23 mouse cellular contexts compared by ENCODE assay signal in genomic region chr14:61529533-61529932, GRCm38 (mm10). TPM values are rescaled to one million over a fixed set of nuclear protein-coding genes. Genes with fewer than 3 reads are reported as not detected.
DNase-seq lines count a peak whose midpoint lies in the region; ATAC-seq and TF ChIP-seq lines count a peak whose summit lies in the region.
"Had no signal": no experiment of that assay in that cellular context is flagged by ENCODE, and none has a peak within 500 bp of the region (broad histone marks: within the 10 kb centered on the region; RNA-seq: fewer than 3 reads in every experiment).

No protein-coding gene starts in this region.

- no peak for TF ChIP-seq CTCF in MEL (IDR thresholded peaks at IDR 0.05 in 2 of 3, conservative IDR thresholded peaks at IDR 0.05 in 1 of 3; ENCODE audit: control insufficient read depth in 1 of 3, insufficient read depth in 1 of 3, low read depth in 2 of 3, low read length in 3 of 3, poor library complexity in 1 of 3, severe bottlenecking in 1 of 3)
- TF ChIP-seq CTCF in liver, postnatal 0 days (IDR thresholded peaks at IDR 0.05; ENCODE audit: low read depth): no peak

- H3K9me3 ChIP-seq in heart, embryonic 10.5 days: no peaks in the 10 kb centered on the region
- H3K9me3 ChIP-seq in MEL (replicated peaks; ENCODE audit: insufficient read depth, low read length): no peaks in the 10 kb centered on the region
- H3K9me3 ChIP-seq in liver, postnatal 0 days (ENCODE audit: low read length): no peaks in the 10 kb centered on the region
- H3K9me3 ChIP-seq in midbrain, embryonic 16.5 days (replicated peaks; ENCODE audit: control insufficient read depth, low read length, poor library complexity, severe bottlenecking): no peaks in the 10 kb centered on the region
- H3K9me3 ChIP-seq: embryonic facial prominence, embryonic 15.5 days; limb, embryonic 10.5 days; neural tube, embryonic 13.5 days had no signal

- no peak for ATAC-seq in liver, postnatal 0 days
- ATAC-seq in midbrain, embryonic 16.5 days: no peak
- no peak for ATAC-seq in inflammation-experienced regulatory T-cells, adult 6 months
- ATAC-seq: activated CD4-positive, CD25-positive, alpha-beta regulatory T cell, adult 4 months; Patski had no signal

- H3K4me1 ChIP-seq in heart, embryonic 10.5 days: peaks cover 7% of the 10 kb centered on the region
- H3K4me1 ChIP-seq in MEL (ENCODE audit: control insufficient read depth in 1 of 2, insufficient read depth in 2 of 2, low read length in 2 of 2): peaks cover 0 to 18% of the 10 kb centered on the region in 2 experiments; a peak in 3 of 4 replicates
- H3K4me1 ChIP-seq in liver, postnatal 0 days (ENCODE audit: insufficient read depth): no peaks in the 10 kb centered on the region
- H3K4me1 ChIP-seq in midbrain, embryonic 16.5 days (ENCODE audit: control insufficient read depth, insufficient read depth, low read length): no peaks in the 10 kb centered on the region
- H3K4me1 ChIP-seq: embryonic facial prominence, embryonic 15.5 days; limb, embryonic 10.5 days; neural tube, embryonic 13.5 days had no signal

- H3K4me3 ChIP-seq in heart, embryonic 10.5 days: no peak overlapping the region
- no peak overlapping the region for H3K4me3 ChIP-seq in MEL (ENCODE audit: control insufficient read depth in 1 of 2, insufficient read depth in 1 of 2, low read depth in 2 of 2, low read length in 2 of 2)
- no peak overlapping the region for H3K4me3 ChIP-seq in liver, postnatal 0 days (ENCODE audit: low read depth, low read length)
- H3K4me3 ChIP-seq in midbrain, embryonic 16.5 days (ENCODE audit: low read depth, low read length): no peak overlapping the region
- H3K4me3 ChIP-seq: embryonic facial prominence, embryonic 15.5 days; heart, adult 2 months; limb, embryonic 10.5 days; neural tube, embryonic 13.5 days had no signal

- TF ChIP-seq EP300 in MEL (IDR thresholded peaks at IDR 0.05; ENCODE audit: low read depth in 1 of 2, low read length in 2 of 2): peak; percentile 62 to 72
- no peak for TF ChIP-seq EP300 in liver, postnatal 0 days (IDR thresholded peaks at IDR 0.05; ENCODE audit: low read depth)

- TF ChIP-seq RAD21 in MEL (IDR thresholded peaks at IDR 0.05; ENCODE audit: low read depth, low read length): no peak

- no peak overlapping the region for H3K27ac ChIP-seq in heart, embryonic 10.5 days
- peak overlapping the region; percentile 64; the same call in 1 of the 2 replicates for H3K27ac ChIP-seq in MEL (ENCODE audit: control insufficient read depth, low read depth, low read length)
- no peak overlapping the region for H3K27ac ChIP-seq in liver, postnatal 0 days (ENCODE audit: low read depth)
- no peak overlapping the region for H3K27ac ChIP-seq in midbrain, embryonic 16.5 days (ENCODE audit: low read length)
- H3K27ac ChIP-seq: embryonic facial prominence, embryonic 15.5 days; limb, embryonic 10.5 days; liver, embryonic 14.5 days; neural tube, embryonic 13.5 days had no signal

- no peaks in the 10 kb centered on the region for H3K27me3 ChIP-seq in heart, embryonic 10.5 days (ENCODE audit: insufficient read depth, poor library complexity, severe bottlenecking)
- no peaks in the 10 kb centered on the region for H3K27me3 ChIP-seq in MEL (ENCODE audit: control insufficient read depth in 1 of 2, insufficient read depth in 2 of 2, low read length in 2 of 2)
- no peaks in the 10 kb centered on the region for H3K27me3 ChIP-seq in liver, postnatal 0 days (ENCODE audit: insufficient read depth, low read length)
- no peaks in the 10 kb centered on the region for H3K27me3 ChIP-seq in splenic B cell, adult 2 months (ENCODE audit: control insufficient read depth, insufficient read depth, low read length, poor library complexity, severe bottlenecking)
- no peaks in the 10 kb centered on the region for H3K27me3 ChIP-seq in midbrain, embryonic 16.5 days (ENCODE audit: control insufficient read depth, insufficient read depth, low read depth, low read length)
- H3K27me3 ChIP-seq: embryonic facial prominence, embryonic 15.5 days; neural tube, embryonic 13.5 days; Patski had no signal

- TF ChIP-seq POLR2A in MEL (IDR thresholded peaks at IDR 0.05; ENCODE audit: control insufficient read depth in 1 of 2, insufficient read depth in 1 of 2, low read depth in 1 of 2, low read length in 2 of 2, poor library complexity in 1 of 2): no peak

- no peak overlapping the region for H3K4me2 ChIP-seq in liver, postnatal 0 days (ENCODE audit: low read depth, low read length)
- H3K4me2 ChIP-seq in midbrain, embryonic 16.5 days (ENCODE audit: low read length): no peak overlapping the region
- H3K4me2 ChIP-seq: embryonic facial prominence, embryonic 15.5 days; neural tube, embryonic 13.5 days had no signal

- H3K9ac ChIP-seq in MEL (ENCODE audit: control insufficient read depth, low read depth, low read length, poor library complexity, severe bottlenecking): no peak overlapping the region
- H3K9ac ChIP-seq in liver, postnatal 0 days (replicated peaks): no peak overlapping the region
- H3K9ac ChIP-seq in midbrain, embryonic 16.5 days (ENCODE audit: low read depth, low read length): no peak overlapping the region
- H3K9ac ChIP-seq: embryonic facial prominence, embryonic 15.5 days; liver, embryonic 14.5 days; neural tube, embryonic 13.5 days had no signal

- 81% methylated on average over 7 of the region's 7 CpGs for WGBS in heart, embryonic 10.5 days
- 42% methylated on average over 7 of the region's 7 CpGs for WGBS in liver, postnatal 0 days (ENCODE audit: insufficient replicate concordance)
- WGBS in midbrain, embryonic 16.5 days: 81% methylated on average over 7 of the region's 7 CpGs

- peak; percentile 13 for DNase-seq in heart, adult 8-10 months (ENCODE audit: low spot score)
- DNase-seq in heart, embryonic 10.5 days (ENCODE audit: low spot score): no peak
- peak; percentile 89 for DNase-seq in MEL (ENCODE audit: low read depth, low spot score)
- DNase-seq in liver, postnatal 0 days: peak; percentile 14
- DNase-seq in splenic B cell, adult 2 months (ENCODE audit: low read depth, low spot score): peak; percentile 17
- no peak for DNase-seq in natural killer cell, adult 2 months (ENCODE audit: low spot score in 2 of 2)
- DNase-seq: adrenal gland, postnatal 10 days; cerebellum, adult 11-12 months; cerebellum, postnatal 25 days; heart, adult 2 months; kidney, adult 9 months; kidney, postnatal 4 days; layer of hippocampus, adult 9-11 months; thymus, adult 18-20 months; thymus, postnatal 4 days had no signal

- H3K36me3 ChIP-seq in heart, embryonic 10.5 days: no peaks in the 10 kb centered on the region
- H3K36me3 ChIP-seq in MEL (ENCODE audit: control insufficient read depth in 1 of 2, insufficient read depth in 2 of 2, low read length in 2 of 2): peaks cover 5 to 21% of the 10 kb centered on the region in 2 experiments
- H3K36me3 ChIP-seq in liver, postnatal 0 days (replicated peaks; ENCODE audit: insufficient read depth, low read length): no peaks in the 10 kb centered on the region
- no peaks in the 10 kb centered on the region for H3K36me3 ChIP-seq in splenic B cell, adult 2 months (ENCODE audit: control insufficient read depth, insufficient read depth, low read length, poor library complexity, severe bottlenecking)
- H3K36me3 ChIP-seq in midbrain, embryonic 16.5 days (ENCODE audit: control insufficient read depth, insufficient read depth, low read length): 0 out of 2 replicates have a peak, but pooled peaks cover 2% of the 10 kb centered on the region
- H3K36me3 ChIP-seq: embryonic facial prominence, embryonic 15.5 days; limb, embryonic 10.5 days had no signal

- no peaks in the 10 kb centered on the region for H3K79me2 ChIP-seq in MEL (ENCODE audit: control insufficient read depth, insufficient read depth, low read length, poor library complexity)

TF ChIP-seq in MEL, 35 proteins besides CTCF, POLR2A, EP300 and RAD21 (continues in another document):
- TF ChIP-seq RCOR1 (IDR thresholded peaks at IDR 0.05; ENCODE audit: low read depth, low read length) (peak; percentile 43), ZMIZ1 (IDR thresholded peaks at IDR 0.05; ENCODE audit: low read depth, low read length) (no peak), MYB (IDR thresholded peaks at IDR 0.05; ENCODE audit: low read depth, low read length) (no peak), MXI1 (IDR thresholded peaks at IDR 0.05; ENCODE audit: low read depth, low read length) (peak; percentile 55), USF1 (IDR thresholded peaks at IDR 0.05; ENCODE audit: low read depth, low read length) (no peak), NELFE (IDR thresholded peaks at IDR 0.05; ENCODE audit: low read depth, low read length) (0 out of 2 replicates have a peak, but pooled peaks have one; percentile 6), ZNF384 (IDR thresholded peaks at IDR 0.05; ENCODE audit: low read depth, low read length) (no peak), NRF1 (IDR thresholded peaks at IDR 0.05; ENCODE audit: insufficient read depth, low read depth, low read length, poor library complexity, severe bottlenecking) (no peak), CHD2 (IDR thresholded peaks at IDR 0.05; ENCODE audit: low read length) (no peak), GABPA (IDR thresholded peaks at IDR 0.05; ENCODE audit: low read depth, low read length) (peak; percentile 94), ELF1 (IDR thresholded peaks at IDR 0.05; ENCODE audit: low read depth, low read length) (0 out of 2 replicates have a peak, but pooled peaks have one; percentile 26), ETS1 (IDR thresholded peaks at IDR 0.05; ENCODE audit: low read depth, low read length) (peak; percentile 66), MEF2A (IDR thresholded peaks at IDR 0.05; ENCODE audit: extremely low read depth, insufficient replicate concordance, low read depth, low read length, poor library complexity, severe bottlenecking) (no peak), SMC3 (IDR thresholded peaks at IDR 0.05; ENCODE audit: low read depth, low read length) (no peak), UBTF (IDR thresholded peaks at IDR 0.05; ENCODE audit: borderline replicate concordance, insufficient read depth, low read depth, low read length) (no peak), KAT2A (conservative IDR thresholded peaks at IDR 0.05; ENCODE audit: low read depth, low read length) (no peak), E2F4 (IDR thresholded peaks at IDR 0.05; ENCODE audit: borderline replicate concordance, low read depth, low read length) (no peak), SIN3A (IDR thresholded peaks at IDR 0.05; ENCODE audit: low read length) (peak; percentile 45)

RNA-seq across cellular contexts. Expression of gene Spryd7, which starts 27.2 kb away (rescaled TPM):
- 10 to 100 TPM; 52.6 to 61.9 (median 58.5) TPM for total RNA-seq in heart, adult 8-10 months (2022)
- 26.0 and 26.9 TPM in 2 replicates for polyA plus RNA-seq in heart, embryonic 10.5 days (2016; fragmentation: Nextera tagmentation; extraction: Ambion mirVana)
- total RNA-seq in MEL (2012; rRNA removed): 16.4 and 18.5 TPM in 2 replicates
- polyA plus RNA-seq in MEL (2012; ENCODE audit: insufficient read depth in 1 of 2, insufficient read length in 2 of 2, low read depth in 1 of 2, low replicate concordance in 2 of 2, missing spikeins in 1 of 2): 10 to 100 TPM in 1 of 2 experiments, not detected in 1; 14.3 TPM
- 7.0 and 7.2 TPM in 2 replicates for polyA plus RNA-seq in liver, postnatal 0 days (2015; fragmentation: Nextera tagmentation; extraction: Ambion mirVana)
- 62.0 and 64.9 TPM in 2 replicates for polyA plus RNA-seq in midbrain, embryonic 16.5 days (2015; fragmentation: Nextera tagmentation; extraction: Ambion mirVana)
- polyA plus RNA-seq in inflammation-experienced regulatory T-cells, adult 6 months (2017; shearing (Covaris generic)): 10 to 100 TPM in 1 of 3 experiments, 1 to 10 TPM in 2; 7.4 to 11.5 (median 7.7) TPM

Comparison
In these comparisons a context has a peak if more than half of its experiments do, and no peak if none do; other contexts are left out.
1. DNase-seq: peak in heart, adult 8-10 months (single experiment), MEL (single experiment), liver, postnatal 0 days (single experiment) and splenic B cell, adult 2 months (single experiment); none in heart, embryonic 10.5 days (single experiment) and natural killer cell, adult 2 months (0 of 2).